Mouse (Mus musculus) midbrain, embryonic 16.5 days (tissue): ENCODE data around the gene Cenpb. TPM values are rescaled to one million over a fixed set of nuclear protein-coding genes. Genes with fewer than 3 reads are reported as not detected.
A peak's percentile ranks its signal among the peaks of the same experiment; 100 is the strongest.

Source experiments
- ATAC-seq: fragments of 200-750 bp; cut with Nextera tagmentation; 2 replicates; pipeline ENCODE4 v1.8.0; 2017; ENCODE audit warnings: moderate TSS enrichment
- H3K27ac ChIP-seq: fragments of 300-500 bp; sonication (generic); 2 replicates; pipeline ENCODE4 v1.5.1; 2014; ENCODE audit warnings: mild to moderate bottlenecking, low read length, mixed read lengths
- H3K27me3 ChIP-seq: fragments of 300-500 bp; sonication (generic); 2 replicates; pipeline ENCODE4 v1.6.1; 2014; ENCODE audit warnings: low read depth, low read length, mixed read lengths; ENCODE audit not compliant: control insufficient read depth, insufficient read depth
- H3K36me3 ChIP-seq: fragments of 300-500 bp; sonication (generic); 2 replicates; pipeline ENCODE4 v1.6.1; 2014; ENCODE audit warnings: mild to moderate bottlenecking, low read length, moderate library complexity, mixed read lengths; ENCODE audit not compliant: control insufficient read depth, insufficient read depth
- H3K4me1 ChIP-seq: fragments of 300-500 bp; sonication (generic); 2 replicates; pipeline ENCODE4 v1.6.1; 2014; ENCODE audit warnings: mild to moderate bottlenecking, low read length, mixed read lengths; ENCODE audit not compliant: control insufficient read depth, insufficient read depth
- H3K4me2 ChIP-seq: fragments of 300-500 bp; sonication (generic); 2 replicates; pipeline ENCODE4 v1.6.1; 2014; ENCODE audit warnings: mild to moderate bottlenecking, low read length, mixed read lengths
- H3K4me3 ChIP-seq: fragments of 300-500 bp; sonication (generic); 2 replicates; pipeline ENCODE4 v1.5.1; 2014; ENCODE audit warnings: low read depth, mild to moderate bottlenecking, low read length, moderate library complexity, mixed read lengths
- H3K9ac ChIP-seq: fragments of 300-500 bp; sonication (generic); 2 replicates; pipeline ENCODE4 v1.6.1; 2014; ENCODE audit warnings: low read depth, low read length, mixed read lengths
- H3K9me3 ChIP-seq: fragments of 300-500 bp; sonication (generic); replicated peaks from 2 replicates; pipeline ENCODE4 v1.6.1; 2014; ENCODE audit warnings: mild to moderate bottlenecking, low read length, mixed read lengths; ENCODE audit not compliant: control insufficient read depth, poor library complexity, severe bottlenecking
- WGBS: fragments of 180-500 bp; shearing (Covaris S2); extraction: QIAGEN DNeasy Blood & Tissue Kit; methylation state at CpG from one replicate; pipeline ENCODE4 v1.1.7; 2014; 5-methylcytosine and 5-hydroxymethylcytosine counted together
- polyA plus RNA-seq: library from polyadenylated mRNA; unstranded; fragments of >200 nt; fragmentation: Nextera tagmentation; extraction: Ambion mirVana; gene quantifications from 2 replicates; pipeline ENCODE4 v1.2.1, GENCODE M21; 2015

The Cenpb gene
- polyA plus RNA-seq, 1 experiment from 2014 or later = 11.1 TPM

GRCm38 (mm10) chr2:131175286-131175944 lies 4.5 kb downstream of the Cenpb start:
- no peak overlapping the region for H3K9ac ChIP-seq
- H3K9me3 ChIP-seq = no peaks in the 10 kb centered on the region
- peaks cover 23% of the 10 kb centered on the region for H3K27me3 ChIP-seq
- whole genome bisulfite sequencing = 70% methylated on average over 3 of the region's 3 CpGs
- ATAC-seq = no peak
- H3K27ac ChIP-seq = no peak overlapping the region
- H3K4me3 ChIP-seq = no peak overlapping the region
- H3K36me3 ChIP-seq = peaks cover 3% of the 10 kb centered on the region; the same call in 1 of the 2 replicates
- H3K4me2 ChIP-seq = no peak overlapping the region
- H3K4me1 ChIP-seq = peaks cover 54% of the 10 kb centered on the region

DNA sequence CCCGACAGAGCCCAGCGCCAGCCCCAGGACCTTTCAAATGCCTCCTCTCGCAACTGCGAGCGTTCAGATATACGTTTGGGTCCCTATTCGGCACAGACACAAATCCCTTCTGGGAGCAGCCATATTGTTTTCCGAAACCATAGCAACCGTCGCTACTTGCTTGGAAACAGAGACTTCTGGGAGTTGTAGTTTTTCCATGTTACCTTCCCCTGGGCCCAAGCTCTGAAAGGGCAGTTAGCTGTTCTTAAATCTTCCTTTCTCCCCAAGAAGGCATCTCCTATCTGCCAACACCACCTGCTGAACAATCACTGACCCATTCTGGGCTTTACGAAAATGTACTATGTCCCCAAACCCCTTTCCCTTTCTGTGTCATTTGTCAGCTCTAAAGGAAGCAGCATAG lies 5.2 kb downstream of the Cenpb start:
- WGBS = 4% methylated on average over 11 of the region's 11 CpGs
- H3K4me2 ChIP-seq = peak overlapping the region; percentile 88
- H3K9me3 ChIP-seq = no peaks in the 10 kb centered on the region
- peaks cover 54% of the 10 kb centered on the region for H3K4me1 ChIP-seq
- ATAC-seq = peak; percentile 63
- H3K27me3 ChIP-seq = peaks cover 23% of the 10 kb centered on the region
- peaks cover 3% of the 10 kb centered on the region; the same call in 1 of the 2 replicates for H3K36me3 ChIP-seq
- H3K9ac ChIP-seq = peak overlapping the region; percentile 42
- 0 out of 2 replicates have a peak overlapping the region, but pooled peaks have one; percentile 10 for H3K27ac ChIP-seq
- H3K4me3 ChIP-seq = peak overlapping the region; percentile 42

DNA sequence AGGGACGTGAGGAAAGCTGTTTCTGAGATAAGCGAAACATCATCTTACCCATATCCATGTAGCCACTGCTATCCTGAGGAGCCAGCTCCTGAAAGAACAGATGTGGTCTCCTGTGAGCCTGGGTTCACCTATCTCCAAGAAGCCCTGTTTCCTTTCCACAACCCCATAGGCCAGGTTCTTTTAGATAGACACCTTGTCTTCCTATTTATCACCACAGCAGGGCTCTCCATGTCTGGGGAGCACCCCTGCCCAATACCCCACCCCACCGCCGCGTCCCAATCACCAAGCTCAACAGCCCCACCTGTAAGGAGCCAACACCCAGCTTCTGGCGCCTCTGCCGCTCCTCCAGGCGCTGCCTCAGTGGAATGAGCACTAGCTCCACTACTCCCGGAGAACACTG lies 7.5 kb downstream of the Cenpb start:
- 54% methylated on average over 9 of the region's 9 CpGs for WGBS
- H3K9me3 ChIP-seq = no peaks in the 10 kb centered on the region
- no peak overlapping the region for H3K4me2 ChIP-seq
- no peak overlapping the region for H3K9ac ChIP-seq
- peaks cover 3% of the 10 kb centered on the region; the same call in 1 of the 2 replicates for H3K36me3 ChIP-seq
- H3K4me1 ChIP-seq = peaks cover 38% of the 10 kb centered on the region
- H3K27me3 ChIP-seq = peaks cover 23% of the 10 kb centered on the region
- ATAC-seq = no peak
- no peak overlapping the region for H3K27ac ChIP-seq
- no peak overlapping the region for H3K4me3 ChIP-seq

GRCm38 (mm10) chr2:131171401-131172104 lies 8.3 kb downstream of the Cenpb start:
- Histone ChIP-seq H3K27ac (no peak overlapping the region), H3K4me1 (peaks cover 30% of the 10 kb centered on the region), H3K9ac (no peak overlapping the region)

DNA sequence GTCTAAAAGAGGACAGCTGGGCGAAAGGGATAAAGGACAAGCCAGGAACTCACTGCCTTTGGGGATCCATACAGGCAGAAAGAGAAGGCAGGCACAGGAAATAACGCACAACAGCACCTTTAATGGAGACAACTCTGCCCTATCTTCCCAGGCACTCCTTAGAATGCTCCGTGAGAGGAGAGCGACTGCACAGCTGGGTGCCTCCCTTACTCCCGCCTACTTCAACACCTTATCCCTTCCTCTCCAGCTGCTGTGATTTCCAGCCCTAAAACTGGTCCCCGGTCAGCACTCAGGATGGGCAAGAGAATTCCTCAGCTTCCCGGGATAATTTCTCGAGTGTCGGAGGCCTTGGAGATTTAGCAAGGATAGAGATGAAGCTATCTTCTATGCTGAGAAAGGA lies 8.9 kb downstream of the Cenpb start:
- H3K36me3 ChIP-seq = peaks cover 3% of the 10 kb centered on the region; the same call in 1 of the 2 replicates
- no peak overlapping the region for H3K4me3 ChIP-seq
- peaks cover 23% of the 10 kb centered on the region for H3K27me3 ChIP-seq
- H3K9me3 ChIP-seq = no peaks in the 10 kb centered on the region
- no peak overlapping the region for H3K9ac ChIP-seq
- H3K4me2 ChIP-seq = peak overlapping the region; percentile 22; the same call in 1 of the 2 replicates
- H3K27ac ChIP-seq = no peak overlapping the region
- ATAC-seq = no peak
- 21% methylated on average over 9 of the region's 9 CpGs for WGBS
- peaks cover 24% of the 10 kb centered on the region for H3K4me1 ChIP-seq

More at GRCm38 (mm10) chr2:131171401-131172104, 8.3 kb downstream of the Cenpb start:
- Histone ChIP-seq H3K27me3 (peaks cover 23% of the 10 kb centered on the region), H3K4me3 (no peak overlapping the region), H3K4me2 (peak overlapping the region; percentile 22), H3K9me3 (no peaks in the 10 kb centered on the region), H3K36me3 (peaks cover 3% of the 10 kb centered on the region; the same call in 1 of the 2 replicates)
- WGBS = 10% methylated on average over 43 of the region's 43 CpGs
- no peak for ATAC-seq

- no peak overlapping the region for H3K9ac ChIP-seq
- no peak; the same call in 1 of the 2 replicates for ATAC-seq
- peaks cover 5% of the 10 kb centered on the region for H3K4me1 ChIP-seq
- H3K36me3 ChIP-seq = peaks cover 3% of the 10 kb centered on the region; the same call in 1 of the 2 replicates
- 52% methylated on average over 1 of the region's 1 CpGs for WGBS
- H3K4me2 ChIP-seq = no peak overlapping the region
- H3K9me3 ChIP-seq = no peaks in the 10 kb centered on the region
- H3K27me3 ChIP-seq = peaks cover 23% of the 10 kb centered on the region
- H3K27ac ChIP-seq = no peak overlapping the region
- H3K4me3 ChIP-seq = no peak overlapping the region
Observed at GRCm38 (mm10) chr2:131168914-131169313, 11.0 kb downstream of the Cenpb start.

GRCm38 (mm10) chr2:131167984-131168383 lies 11.9 kb downstream of the Cenpb start:
- no peak overlapping the region for H3K9ac ChIP-seq
- no peaks in the 10 kb centered on the region for H3K9me3 ChIP-seq
- no peak overlapping the region for H3K4me3 ChIP-seq
- peaks cover 19% of the 10 kb centered on the region for H3K27me3 ChIP-seq
- H3K4me1 ChIP-seq = no peaks in the 10 kb centered on the region
- 81% methylated on average over 6 of the region's 6 CpGs for WGBS
- H3K36me3 ChIP-seq = peaks cover 3% of the 10 kb centered on the region; the same call in 1 of the 2 replicates
- no peak overlapping the region for H3K4me2 ChIP-seq
- ATAC-seq = no peak
- H3K27ac ChIP-seq = no peak overlapping the region

DNA sequence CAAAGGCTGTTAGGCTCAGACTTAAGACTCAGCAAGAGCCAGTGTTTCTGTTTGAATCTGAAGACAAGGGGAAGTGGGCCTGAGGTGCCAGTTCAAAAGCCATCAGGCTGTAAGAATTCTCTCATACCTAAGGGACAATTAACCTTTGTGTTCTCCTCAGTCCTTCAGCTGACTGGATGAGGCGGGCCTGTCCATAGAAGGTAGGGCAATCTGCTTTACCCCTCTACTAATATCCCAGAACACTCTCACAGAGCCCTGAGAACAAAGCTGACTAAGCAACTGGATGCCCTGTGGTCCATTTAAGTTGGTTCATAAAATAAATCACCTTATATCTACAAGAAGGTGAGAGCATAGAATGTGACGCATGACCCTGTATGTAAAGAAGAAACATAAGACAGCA lies 13.7 kb downstream of the Cenpb start:
- no peak overlapping the region for H3K27ac ChIP-seq
- H3K27me3 ChIP-seq = peaks cover 3% of the 10 kb centered on the region
- H3K36me3 ChIP-seq = peaks cover 3% of the 10 kb centered on the region; the same call in 1 of the 2 replicates
- no peak overlapping the region for H3K9ac ChIP-seq
- 88% methylated on average over 2 of the region's 2 CpGs for WGBS
- H3K4me3 ChIP-seq = no peak overlapping the region
- ATAC-seq = no peak
- no peaks in the 10 kb centered on the region for H3K9me3 ChIP-seq
- peaks cover 1% of the 10 kb centered on the region for H3K4me1 ChIP-seq
- H3K4me2 ChIP-seq = no peak overlapping the region

DNA sequence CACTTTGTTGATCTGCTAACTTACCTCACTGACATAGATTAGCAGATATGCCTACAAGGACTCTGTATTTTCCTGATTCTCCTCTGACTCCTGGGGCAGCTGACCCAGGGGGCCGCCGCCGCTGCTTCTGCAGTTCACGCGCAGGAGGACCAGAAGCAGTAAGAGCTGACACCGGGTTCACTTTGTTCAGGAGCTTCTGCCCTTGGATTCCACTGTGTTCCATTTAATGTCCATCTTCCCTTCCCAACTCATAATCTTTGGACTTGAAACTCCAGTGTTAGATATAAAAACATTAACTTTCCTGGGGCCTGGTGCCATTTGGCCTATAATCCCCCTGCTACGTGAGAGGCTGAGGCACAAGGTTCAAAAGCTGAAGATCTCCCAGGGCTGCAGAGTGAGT lies 15.9 kb downstream of the Cenpb start:
- Histone ChIP-seq H3K4me1 (peaks cover 9% of the 10 kb centered on the region), H3K27ac (no peak overlapping the region), H3K36me3 (no peaks in the 10 kb centered on the region), H3K27me3 (no peaks in the 10 kb centered on the region), H3K9ac (no peak overlapping the region), H3K4me2 (no peak overlapping the region), H3K4me3 (no peak overlapping the region), H3K9me3 (no peaks in the 10 kb centered on the region)
- 78% methylated on average over 7 of the region's 7 CpGs for WGBS
- ATAC-seq = no peak
